9 mouse cellular contexts compared by ENCODE assay signal in the genomic region with DNA sequence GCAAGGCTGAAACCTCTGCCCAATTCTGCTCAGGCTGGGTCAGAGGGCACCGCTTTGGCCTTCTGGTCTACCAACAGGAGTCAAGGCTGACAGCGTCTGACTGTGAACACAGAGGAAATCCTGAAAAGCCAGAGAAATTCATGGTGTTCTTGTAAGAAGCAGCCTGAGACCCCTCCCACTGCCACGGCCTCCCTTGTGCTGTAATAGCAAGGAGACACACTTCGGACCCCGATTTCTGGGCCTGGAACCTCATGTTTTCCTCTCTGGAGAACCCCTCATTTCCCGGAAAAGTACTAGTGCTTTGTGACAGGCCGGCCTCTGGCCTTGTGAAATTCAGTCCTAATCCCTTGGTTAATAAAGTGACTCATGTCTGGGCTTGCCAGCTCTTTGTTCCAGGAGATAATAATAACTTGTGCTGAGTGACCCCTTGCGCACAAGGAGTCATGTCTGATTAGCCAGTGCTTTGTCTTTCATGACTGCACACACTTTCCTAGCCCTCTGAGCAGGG. TPM values are rescaled to one million over a fixed set of nuclear protein-coding genes. Genes with fewer than 3 reads are reported as not detected.
DNase-seq lines count a peak whose midpoint lies in the region; ATAC-seq lines count a peak whose summit lies in the region.
"Had no signal": no experiment of that assay in that cellular context is flagged by ENCODE, and none has a peak within 500 bp of the region (broad histone marks: within the 10 kb centered on the region; RNA-seq: fewer than 3 reads in every experiment).

No protein-coding gene starts in this region.

- 72% methylated on average over 8 of the region's 8 CpGs for WGBS in heart, embryonic 11.5 days (ENCODE audit: insufficient replicate concordance)
- WGBS in embryonic facial prominence, embryonic 14.5 days: 76% methylated on average over 8 of the region's 8 CpGs

- intact Hi-C loops in heart, postnatal 10 days (cut with DNase I): no loop called here
- intact Hi-C loops in left cerebral cortex, postnatal 10 days (cut with DNase I): no loop called here

- no peak overlapping the region for H3K4me2 ChIP-seq in heart, embryonic 11.5 days
- no peak overlapping the region for H3K4me2 ChIP-seq in embryonic facial prominence, embryonic 14.5 days (ENCODE audit: low read depth, low read length)

- H3K9ac ChIP-seq in heart, embryonic 11.5 days (ENCODE audit: low read depth, low read length): no peak overlapping the region
- no peak overlapping the region for H3K9ac ChIP-seq in embryonic facial prominence, embryonic 14.5 days (ENCODE audit: low read depth, low read length)

- no peak overlapping the region for H3K4me3 ChIP-seq in heart, embryonic 11.5 days (ENCODE audit: low read depth, low read length)
- H3K4me3 ChIP-seq in embryonic facial prominence, embryonic 14.5 days (ENCODE audit: low read depth, low read length): no peak overlapping the region

- H3K9me3 ChIP-seq in heart, embryonic 11.5 days (replicated peaks; ENCODE audit: control insufficient read depth, low read length): no peaks in the 10 kb centered on the region
- H3K9me3 ChIP-seq in embryonic facial prominence, embryonic 14.5 days (ENCODE audit: control insufficient read depth, low read length): no peaks in the 10 kb centered on the region

- H3K36me3 ChIP-seq in heart, embryonic 11.5 days (ENCODE audit: control insufficient read depth, insufficient read depth, low read length): no peaks in the 10 kb centered on the region
- H3K36me3 ChIP-seq in embryonic facial prominence, embryonic 14.5 days (ENCODE audit: control insufficient read depth, insufficient read depth, low read length): no peaks in the 10 kb centered on the region

- no peak for ATAC-seq in heart, embryonic 11.5 days (replicated peaks; ENCODE audit: insufficient number of reproducible peaks, low FRiP score, low TSS enrichment)
- ATAC-seq in embryonic facial prominence, embryonic 14.5 days (ENCODE audit: low read depth): no peak

- H3K4me1 ChIP-seq in heart, embryonic 11.5 days (ENCODE audit: control insufficient read depth, insufficient read depth, low read length): peaks cover 17% of the 10 kb centered on the region
- peaks cover 24% of the 10 kb centered on the region for H3K4me1 ChIP-seq in embryonic facial prominence, embryonic 14.5 days (ENCODE audit: control insufficient read depth, insufficient read depth, low read length)

- H3K27ac ChIP-seq in heart, embryonic 11.5 days (ENCODE audit: low read depth, low read length): no peak overlapping the region
- no peak overlapping the region for H3K27ac ChIP-seq in embryonic facial prominence, embryonic 14.5 days (replicated peaks; ENCODE audit: low read depth, low read length)

- H3K27me3 ChIP-seq in heart, embryonic 11.5 days (ENCODE audit: control insufficient read depth, insufficient read depth, low read length): no peaks in the 10 kb centered on the region
- no peaks in the 10 kb centered on the region for H3K27me3 ChIP-seq in embryonic facial prominence, embryonic 14.5 days (replicated peaks; ENCODE audit: control insufficient read depth, insufficient read depth, low read length)

- peak; percentile 96 for DNase-seq in heart, adult 11 months
- DNase-seq in MN1 (ENCODE audit: low spot score): peak; percentile 45
- DNase-seq in embryonic facial prominence, embryonic 14.5 days (ENCODE audit: low spot score): peak; percentile 35
- DNase-seq in heart, postnatal 10 days: peak; percentile 71 to 74
- DNase-seq in thymus, adult 18-20 months: no peak
- DNase-seq in kidney, adult 18-20 months: no peak
- DNase-seq in left cerebral cortex, postnatal 10 days (ENCODE audit: extremely low spot score in 1 of 2, low spot score in 2 of 2): no peak
- DNase-seq: kidney, postnatal 25 days had no signal

RNA-seq across cellular contexts. Expression of a gene that starts 19.7 kb away (rescaled TPM):
- polyA plus RNA-seq in heart, embryonic 11.5 days (2014; fragmentation: Nextera tagmentation; extraction: Ambion mirVana): 11.4 and 12.5 TPM in 2 replicates
- 24.0 and 24.1 TPM in 2 replicates for polyA plus RNA-seq in embryonic facial prominence, embryonic 14.5 days (2014; fragmentation: Nextera tagmentation; extraction: Ambion mirVana)
- 10 to 100 TPM; 37.2 to 39.9 TPM for total RNA-seq in heart, postnatal 10 days (2021)
- 10 to 100 TPM; 98.1 to 98.7 TPM for total RNA-seq in left cerebral cortex, postnatal 10 days (2021)

Comparison
In these comparisons a context has a peak if more than half of its experiments do, and no peak if none do; other contexts are left out.
1. DNase-seq: peak in heart, adult 11 months (single experiment), MN1 (single experiment), embryonic facial prominence, embryonic 14.5 days (single experiment) and heart, postnatal 10 days (2 of 2); none in thymus, adult 18-20 months (0 of 2), kidney, adult 18-20 months (single experiment) and left cerebral cortex, postnatal 10 days (0 of 2).